Mouse (Mus musculus) embryonic facial prominence, embryonic 11.5 days (tissue): Measurements from ENCODE around the gene Cep290. TPM values are rescaled to one million over a fixed set of nuclear protein-coding genes. Genes with fewer than 3 reads are reported as not detected.
A peak's percentile ranks its signal among the peaks of the same experiment; 100 is the strongest.

Experiments used
- ATAC-seq: fragments of 200-750 bp; cut with Nextera tagmentation; replicated peaks from 2 replicates; pipeline ENCODE4 v1.8.0; 2017; ENCODE audit warnings: low read depth; ENCODE audit not compliant: insufficient number of reproducible peaks, low FRiP score, low TSS enrichment
- DNase-seq: peaks from one replicate; pipeline ENCODE4 v3.0.0-alpha.2; 2015; ENCODE audit warnings: low spot score
- H3K27ac ChIP-seq: fragments of 300-500 bp; sonication (generic); replicated peaks from 2 replicates; pipeline ENCODE4 v1.5.1; 2014; ENCODE audit warnings: mild to moderate bottlenecking, low read depth, low read length, control low read depth
- H3K27me3 ChIP-seq: fragments of 300-500 bp; sonication (generic); 2 replicates; pipeline ENCODE4 v1.6.1; 2014; ENCODE audit warnings: mild to moderate bottlenecking, low read length, moderate library complexity, mixed read lengths; ENCODE audit not compliant: control insufficient read depth, insufficient read depth
- H3K36me3 ChIP-seq: fragments of 300-500 bp; sonication (generic); replicated peaks from 2 replicates; pipeline ENCODE4 v1.6.1; 2014; ENCODE audit warnings: low read depth, mild to moderate bottlenecking, low read length, moderate library complexity, mixed read lengths; ENCODE audit not compliant: control insufficient read depth, insufficient read depth
- H3K4me1 ChIP-seq: fragments of 300-500 bp; sonication (generic); 2 replicates; pipeline ENCODE4 v1.6.1; 2014; ENCODE audit warnings: low read length, mixed read lengths; ENCODE audit not compliant: control insufficient read depth, insufficient read depth
- H3K4me2 ChIP-seq: fragments of 300-500 bp; sonication (generic); 2 replicates; pipeline ENCODE4 v1.6.1; 2014; ENCODE audit warnings: low read depth, mild to moderate bottlenecking, control low read depth, low read length, moderate library complexity
- H3K4me3 ChIP-seq: fragments of 300-500 bp; sonication (generic); 2 replicates; pipeline ENCODE4 v1.5.1; 2014; ENCODE audit warnings: low read depth, low read length, control low read depth
- H3K9ac ChIP-seq: fragments of 300-500 bp; sonication (generic); replicated peaks from 2 replicates; pipeline ENCODE4 v1.6.1; 2014; ENCODE audit warnings: mild to moderate bottlenecking, control low read depth, low read length
- H3K9me3 ChIP-seq: fragments of 300-500 bp; sonication (generic); replicated peaks from 2 replicates; pipeline ENCODE4 v1.6.1; 2016; ENCODE audit warnings: mild to moderate bottlenecking, low read length, inconsistent platforms, mixed read lengths; ENCODE audit not compliant: control insufficient read depth
- WGBS: fragments of 180-500 bp; shearing (Covaris S2); extraction: QIAGEN DNeasy Blood & Tissue Kit; methylation state at CpG from one replicate; pipeline ENCODE4 v1.1.7; 2014; 5-methylcytosine and 5-hydroxymethylcytosine counted together
- polyA plus RNA-seq: library from polyadenylated mRNA; unstranded; fragments of >200 nt; fragmentation: Nextera tagmentation; extraction: Ambion mirVana; gene quantifications from 2 replicates; pipeline ENCODE4 v1.2.1, GENCODE M21; 2014

Gene Cep290
- polyA plus RNA-seq, 1 experiment from 2014 or later, result 7.2 TPM

GRCm38 (mm10) chr10:100604254-100604653 is 116.9 kb downstream of the Cep290 start:
- no peak overlapping the region for H3K4me3 ChIP-seq
- ATAC-seq (no peak), DNase-seq (no peak)
- H3K27ac ChIP-seq, result no peak overlapping the region
- 64% methylated on average over 2 of the region's 2 CpGs for WGBS
- no peaks in the 10 kb centered on the region for H3K4me1 ChIP-seq
- no peaks in the 10 kb centered on the region for H3K36me3 ChIP-seq
- no peak overlapping the region for H3K4me2 ChIP-seq
- no peaks in the 10 kb centered on the region for H3K27me3 ChIP-seq
- H3K9me3 ChIP-seq, result no peaks in the 10 kb centered on the region
- no peak overlapping the region for H3K9ac ChIP-seq

- H3K27ac ChIP-seq, result no peak overlapping the region
- no peak for DNase-seq
- H3K9me3 ChIP-seq, result no peaks in the 10 kb centered on the region
- H3K9ac ChIP-seq, result no peak overlapping the region
- no peak overlapping the region for H3K4me3 ChIP-seq
- ATAC-seq, result peak; percentile 70; the same call in 1 of the 2 replicates
- no peaks in the 10 kb centered on the region for H3K36me3 ChIP-seq
- 65% methylated on average over 6 of the region's 6 CpGs for WGBS
- no peaks in the 10 kb centered on the region for H3K4me1 ChIP-seq
- H3K27me3 ChIP-seq, result no peaks in the 10 kb centered on the region
- no peak overlapping the region for H3K4me2 ChIP-seq
Measured at GRCm38 (mm10) chr10:100617233-100617903, 130.0 kb downstream of the Cep290 start.

- H3K27ac ChIP-seq, result no peak overlapping the region
- H3K4me2 ChIP-seq, result no peak overlapping the region
- H3K4me1 ChIP-seq, result no peaks in the 10 kb centered on the region
- H3K36me3 ChIP-seq, result no peaks in the 10 kb centered on the region
- DNase-seq (no peak), ATAC-seq (no peak)
- H3K9ac ChIP-seq, result no peak overlapping the region
- no peak overlapping the region for H3K4me3 ChIP-seq
- no peaks in the 10 kb centered on the region for H3K9me3 ChIP-seq
- no peaks in the 10 kb centered on the region for H3K27me3 ChIP-seq
- 92% methylated on average over 7 of the region's 7 CpGs for WGBS
Measured at GRCm38 (mm10) chr10:100619474-100619873, 132.1 kb downstream of the Cep290 start.

GRCm38 (mm10) chr10:100620040-100620439 is 132.7 kb downstream of the Cep290 start:
- Histone ChIP-seq H3K9me3 (no peaks in the 10 kb centered on the region), H3K36me3 (no peaks in the 10 kb centered on the region), H3K27ac (no peak overlapping the region), H3K4me2 (no peak overlapping the region), H3K4me3 (no peak overlapping the region), H3K9ac (no peak overlapping the region), H3K27me3 (no peaks in the 10 kb centered on the region), H3K4me1 (no peaks in the 10 kb centered on the region)
- WGBS, result 92% methylated on average over 12 of the region's 12 CpGs
- ATAC-seq (no peak), DNase-seq (no peak)

- H3K27me3 ChIP-seq, result no peaks in the 10 kb centered on the region
- no peak for ATAC-seq
- no peak overlapping the region for H3K4me3 ChIP-seq
- no peak overlapping the region for H3K9ac ChIP-seq
- DNase-seq, result no peak
- H3K36me3 ChIP-seq, result no peaks in the 10 kb centered on the region
- H3K9me3 ChIP-seq, result no peaks in the 10 kb centered on the region
- no peaks in the 10 kb centered on the region for H3K4me1 ChIP-seq
- H3K27ac ChIP-seq, result no peak overlapping the region
- 63% methylated on average over 3 of the region's 3 CpGs for WGBS
- no peak overlapping the region for H3K4me2 ChIP-seq
Measured at GRCm38 (mm10) chr10:100622494-100622893, 135.1 kb downstream of the Cep290 start.

Other genes starting within 250 kb of the Cep290 start
- not detected in 2 replicates for gene Gm4301, start 151.9 kb upstream of the Cep290 start, polyA plus RNA-seq
- not detected in 2 replicates for gene Gm4302, start 146.7 kb upstream of the Cep290 start, polyA plus RNA-seq
- not detected in 2 replicates for gene Gm4303, start 141.6 kb upstream of the Cep290 start, polyA plus RNA-seq
- not detected in 2 replicates for gene Gm4305, start 136.5 kb upstream of the Cep290 start, polyA plus RNA-seq
- gene Gm4307, start 126.2 kb upstream of the Cep290 start, polyA plus RNA-seq, result not detected in 2 replicates
- gene Gm4312, start 105.0 kb upstream of the Cep290 start, polyA plus RNA-seq, result not detected in 2 replicates
- 24.4 and 27.0 TPM in 2 replicates for gene Tmtc3, start 208 bp upstream of the Cep290 start, polyA plus RNA-seq
- 11.8 and 12.9 TPM in 2 replicates for gene 4930430F08Rik, start 102.9 kb downstream of the Cep290 start, polyA plus RNA-seq
- gene 1700017N19Rik, start 102.9 kb downstream of the Cep290 start, polyA plus RNA-seq, result not detected in 2 replicates